In the genomic region with DNA sequence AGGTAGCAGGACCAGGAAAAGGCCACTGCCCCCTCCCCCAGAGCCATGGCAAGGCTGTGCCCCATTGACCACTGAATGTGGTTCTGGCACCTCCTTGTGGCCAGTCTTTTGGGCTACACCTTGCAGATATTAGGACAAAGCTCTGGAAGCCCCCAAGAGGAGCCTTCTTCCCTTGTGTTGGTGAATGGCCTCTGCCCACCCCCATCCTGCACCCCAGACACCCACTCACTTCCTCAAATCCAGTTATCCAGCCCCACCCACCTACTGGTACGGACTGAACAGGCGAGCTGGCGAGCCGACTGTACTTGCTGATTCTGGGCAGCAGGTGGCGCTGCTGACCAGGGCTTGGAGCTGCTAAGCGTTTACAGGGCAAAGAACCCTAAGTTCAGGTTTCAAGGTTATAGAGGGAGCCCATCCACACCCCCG, we compare ENCODE assay signal across 8 mouse cellular contexts. TPM values are rescaled to one million over a fixed set of nuclear protein-coding genes. Genes with fewer than 3 reads are reported as not detected.
DNase-seq lines count a peak whose midpoint lies in the region; ATAC-seq lines count a peak whose summit lies in the region.

No protein-coding gene starts in this region.

- DNase-seq in adrenal gland, adult (ENCODE audit: inconsistent age in 2 of 2, low spot score in 1 of 2) = peak; percentile 84 to 96
- DNase-seq in embryo, embryonic 10 days (ENCODE audit: low spot score) = peak; percentile 90
- DNase-seq in gastrocnemius, postnatal 14 days = peak; percentile 73
- DNase-seq in left cerebral cortex, postnatal 10 days (ENCODE audit: extremely low spot score in 1 of 2, low spot score in 2 of 2) = peak; percentile 53 to 80
- DNase-seq in right cerebral cortex, postnatal 10 days (ENCODE audit: low spot score in 2 of 2) = peak; percentile 71 to 83
- peak; percentile 82 for DNase-seq in urinary bladder, postnatal 14 days (ENCODE audit: low spot score)

- peak; percentile 68 for ATAC-seq in inflammation-experienced regulatory T-cells, adult 6 months
- ATAC-seq in megakaryocyte progenitor cell, adult 5-6 weeks (replicated peaks; ENCODE audit: poor library complexity) = peak; percentile 80

- intact Hi-C loops in gastrocnemius, postnatal 14 days (cut with DNase I; ENCODE audit: low total_unique reads) = loop anchor here (2.0 kb wide), 2 partner anchors 38 to 164 kb away; no protein-coding TSS in a partner anchor
- intact Hi-C loops in left cerebral cortex, postnatal 10 days (cut with DNase I) = loop anchor here (1.0 to 5.0 kb wide), 2 partner anchors 36 to 164 kb away; no protein-coding TSS in a partner anchor

RNA-seq across cellular contexts. Expression of gene Lif, which starts 1.3 kb away (rescaled TPM):
- under 1 TPM; 0.24 to 0.45 TPM for total RNA-seq in gastrocnemius, postnatal 14 days (2021)
- polyA plus RNA-seq in inflammation-experienced regulatory T-cells, adult 6 months (2017; shearing (Covaris generic)) = 1 to 10 TPM; 1.9 to 2.6 (median 2.5) TPM
- under 1 TPM in 1 of 2 experiments, not detected in 1; 0.09 TPM for total RNA-seq in left cerebral cortex, postnatal 10 days (2021)
- 0.12 and 1.4 TPM in 2 replicates for total RNA-seq in megakaryocyte progenitor cell, adult 5-6 weeks (2015)
- 0.20 and 0.37 TPM in 2 replicates for total RNA-seq in megakaryocyte progenitor cell, adult 5-6 weeks (2017)

RNA-seq across cellular contexts. Expression of gene Osm, which starts 22.4 kb away (rescaled TPM):
- not detected for total RNA-seq in gastrocnemius, postnatal 14 days (2021)
- polyA plus RNA-seq in inflammation-experienced regulatory T-cells, adult 6 months (2017; shearing (Covaris generic)) = 10 to 100 TPM; 11.2 to 23.6 (median 16.6) TPM
- total RNA-seq in left cerebral cortex, postnatal 10 days (2021) = not detected
- 11.4 and 20.2 TPM in 2 replicates for total RNA-seq in megakaryocyte progenitor cell, adult 5-6 weeks (2015)
- total RNA-seq in megakaryocyte progenitor cell, adult 5-6 weeks (2017) = 8.4 and 26.8 TPM in 2 replicates

RNA-seq across cellular contexts. Expression of gene Castor1, which starts 40.6 kb away (rescaled TPM):
- total RNA-seq in gastrocnemius, postnatal 14 days (2021) = 1 to 10 TPM; 4.3 to 8.9 TPM
- polyA plus RNA-seq in inflammation-experienced regulatory T-cells, adult 6 months (2017; shearing (Covaris generic)) = 10 to 100 TPM; 25.7 to 42.0 (median 37.8) TPM
- 1 to 10 TPM; 2.1 to 5.2 TPM for total RNA-seq in left cerebral cortex, postnatal 10 days (2021)
- total RNA-seq in megakaryocyte progenitor cell, adult 5-6 weeks (2015) = 0.59 and 0.61 TPM in 2 replicates
- 0.42 and 0.47 TPM in 2 replicates for total RNA-seq in megakaryocyte progenitor cell, adult 5-6 weeks (2017)

Comparison
In these comparisons a context has a peak if more than half of its experiments do, and no peak if none do; other contexts are left out.
1. Peak in every context shown above with its lines: DNase-seq and ATAC-seq.
2. RNA of gene Osm, which starts 22.4 kb away (total RNA-seq): 8.4 to 26.8 TPM in megakaryocyte progenitor cell, adult 5-6 weeks; not detected in left cerebral cortex, postnatal 10 days and not detected in gastrocnemius, postnatal 14 days; every median in the first group is over 4 times any median in the second.